Mouse (Mus musculus): ENCODE results near the gene Gpd1. TPM values are rescaled to one million over a fixed set of nuclear protein-coding genes. Genes with fewer than 3 reads are reported as not detected.

Gene Gpd1
- total and polyA plus RNA-seq, 2 experiments from 2014 or later, result 3.9 to 6.0 TPM

DNA sequence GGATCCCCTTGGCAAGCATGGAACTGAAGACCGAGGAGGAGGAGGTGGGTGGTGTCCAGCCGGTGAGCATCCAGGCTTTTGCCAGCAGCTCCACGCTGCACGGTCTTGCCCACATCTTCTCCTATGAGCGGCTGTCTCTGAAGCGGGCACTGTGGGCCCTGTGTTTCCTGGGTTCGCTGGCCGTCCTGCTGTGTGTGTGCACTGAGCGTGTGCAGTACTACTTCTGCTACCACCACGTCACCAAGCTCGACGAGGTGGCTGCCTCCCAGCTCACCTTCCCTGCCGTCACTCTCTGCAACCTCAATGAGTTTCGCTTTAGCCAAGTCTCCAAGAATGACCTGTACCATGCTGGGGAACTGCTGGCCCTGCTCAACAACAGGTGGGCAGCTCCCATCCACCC lies 45.5 kb upstream of the Gpd1 start:
- no peak for TF ChIP-seq CTCF (IDR thresholded peaks at IDR 0.05; ENCODE audit: low read depth)
- Histone ChIP-seq H3K27ac (ENCODE audit: low read depth, low read length) (no peak overlapping the region), H3K36me3 (ENCODE audit: insufficient read depth) (peaks cover 8% of the 10 kb centered on the region; the same call in 1 of the 2 replicates), H3K27me3 (ENCODE audit: insufficient read depth, low read length) (no peaks in the 10 kb centered on the region), H3K4me3 (ENCODE audit: low read depth, low read length) (peak overlapping the region; percentile 86; the same call in 1 of the 2 replicates), H3K4me2 (ENCODE audit: low read depth) (peak overlapping the region; percentile 74), H3K4me1 (ENCODE audit: insufficient read depth) (peaks cover 28% of the 10 kb centered on the region), H3K9me3 (ENCODE audit: low read length) (no peaks in the 10 kb centered on the region), H3K9ac (no peak overlapping the region)
- DNase-seq, result no peak
- ATAC-seq, result no peak
- 73% methylated on average over 14 of the region's 14 CpGs for WGBS

DNA sequence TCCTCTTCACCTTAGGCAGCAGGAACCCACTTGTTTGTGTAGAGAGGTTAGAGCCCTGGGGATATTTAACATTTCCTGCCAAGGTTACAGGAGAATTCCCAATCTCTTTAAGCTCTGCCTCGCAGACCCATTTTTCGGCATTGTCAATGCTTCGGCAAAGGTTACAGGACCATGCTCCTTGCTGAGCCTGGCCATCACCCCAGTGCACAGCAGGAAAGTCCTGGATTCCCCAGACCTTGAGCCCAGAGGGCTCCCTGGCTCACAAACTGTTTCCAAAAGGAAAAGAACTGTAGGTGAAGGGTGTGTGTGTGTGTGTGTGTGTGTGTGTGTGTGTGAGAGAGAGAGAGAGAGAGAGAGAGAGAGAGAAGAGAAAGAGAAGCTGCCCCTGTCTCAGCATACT lies 42.4 kb upstream of the Gpd1 start:
- WGBS, result 80% methylated on average over 3 of the region's 3 CpGs
- Histone ChIP-seq H3K9me3 (ENCODE audit: low read length) (no peaks in the 10 kb centered on the region), H3K4me1 (ENCODE audit: insufficient read depth) (peaks cover 29% of the 10 kb centered on the region), H3K27ac (ENCODE audit: low read depth, low read length) (no peak overlapping the region), H3K4me2 (ENCODE audit: low read depth) (peak overlapping the region; percentile 23; the same call in 1 of the 2 replicates), H3K36me3 (ENCODE audit: insufficient read depth) (peaks cover 11% of the 10 kb centered on the region; the same call in 1 of the 2 replicates), H3K4me3 (ENCODE audit: low read depth, low read length) (no peak overlapping the region), H3K27me3 (ENCODE audit: insufficient read depth, low read length) (no peaks in the 10 kb centered on the region), H3K9ac (no peak overlapping the region)
- DNase-seq, result no peak
- no peak for TF ChIP-seq CTCF (IDR thresholded peaks at IDR 0.05; ENCODE audit: low read depth)
- ATAC-seq, result no peak

DNA sequence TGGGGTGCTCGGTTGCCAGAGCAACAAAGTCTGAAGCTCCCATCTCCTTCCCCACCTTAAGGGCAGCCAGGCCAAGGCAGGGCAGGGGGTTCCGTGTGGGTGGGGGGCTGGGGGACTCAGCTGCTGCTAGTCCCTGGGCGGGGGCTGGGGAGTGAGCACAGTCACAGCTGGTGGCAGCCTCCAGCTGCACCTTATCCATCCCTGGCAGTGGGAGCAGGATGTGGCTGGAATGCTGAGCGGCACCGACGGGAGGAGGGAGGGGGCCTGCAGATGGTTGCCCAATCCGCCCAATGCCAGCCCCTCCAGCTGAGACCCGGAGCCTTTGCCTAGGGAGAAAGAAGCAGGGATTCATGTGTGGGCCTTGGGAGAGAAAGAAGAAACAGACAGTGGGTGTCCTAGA lies 40.2 kb upstream of the Gpd1 start:
- DNase-seq (peak; percentile 50), ATAC-seq (peak; percentile 82)
- Histone ChIP-seq H3K4me2 (ENCODE audit: low read depth) (0 out of 2 replicates have a peak overlapping the region, but pooled peaks have one; percentile 13), H3K4me3 (ENCODE audit: low read depth, low read length) (no peak overlapping the region), H3K9me3 (ENCODE audit: low read length) (no peaks in the 10 kb centered on the region), H3K4me1 (ENCODE audit: insufficient read depth) (peaks cover 24% of the 10 kb centered on the region), H3K9ac (no peak overlapping the region), H3K27ac (ENCODE audit: low read depth, low read length) (peak overlapping the region; percentile 69), H3K36me3 (ENCODE audit: insufficient read depth) (peaks cover 11% of the 10 kb centered on the region; the same call in 1 of the 2 replicates), H3K27me3 (ENCODE audit: insufficient read depth, low read length) (no peaks in the 10 kb centered on the region)
- WGBS, result 18% methylated on average over 8 of the region's 8 CpGs
- no peak for TF ChIP-seq CTCF (IDR thresholded peaks at IDR 0.05; ENCODE audit: low read depth)

DNA sequence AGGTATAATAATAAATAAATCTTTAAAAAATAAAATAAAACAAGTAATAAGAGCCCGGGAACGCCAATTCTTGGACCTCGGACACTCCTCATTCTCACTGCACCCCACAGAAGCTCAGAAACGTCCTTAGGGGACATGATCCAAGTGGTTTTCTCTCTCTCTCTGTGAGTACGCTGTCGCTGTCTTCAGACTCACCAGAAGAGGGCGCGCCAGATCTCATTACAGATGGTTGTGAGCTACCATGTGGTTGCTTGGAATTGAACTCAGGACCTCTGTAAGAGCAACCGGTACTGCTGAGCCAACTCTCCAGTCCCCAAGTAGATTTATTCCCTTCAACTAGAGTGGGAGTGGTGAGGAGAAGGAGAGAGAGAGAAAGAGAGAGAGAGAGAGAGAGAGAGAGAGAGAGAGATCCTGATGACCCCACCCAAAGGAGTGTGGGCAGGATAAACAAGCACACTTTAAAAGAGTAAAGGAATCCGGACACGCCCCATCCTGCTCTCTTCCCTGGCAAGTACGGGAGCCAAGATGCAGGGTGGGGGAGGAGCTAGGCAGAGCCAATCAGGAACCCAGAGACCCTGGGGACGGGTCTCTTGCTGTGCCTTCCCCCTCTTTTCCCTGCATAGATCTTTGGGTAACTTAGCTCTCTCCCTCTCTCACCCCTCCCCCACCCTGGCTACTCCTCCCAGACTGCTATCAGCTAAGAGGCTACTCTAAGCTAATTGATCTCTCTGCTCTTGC lies 39.1 kb upstream of the Gpd1 start:
- 12% methylated on average over 13 of the region's 13 CpGs for WGBS
- no peak for DNase-seq
- no peak overlapping the region for H3K4me3 ChIP-seq (ENCODE audit: low read depth, low read length)
- H3K9ac ChIP-seq, result no peak overlapping the region
- H3K27ac ChIP-seq (ENCODE audit: low read depth, low read length), result no peak overlapping the region
- peak; percentile 56 for TF ChIP-seq CTCF (IDR thresholded peaks at IDR 0.05; ENCODE audit: low read depth)
- peaks cover 24% of the 10 kb centered on the region for H3K4me1 ChIP-seq (ENCODE audit: insufficient read depth)
- peaks cover 8% of the 10 kb centered on the region; the same call in 1 of the 2 replicates for H3K36me3 ChIP-seq (ENCODE audit: insufficient read depth)
- H3K4me2 ChIP-seq (ENCODE audit: low read depth), result no peak overlapping the region
- no peak for ATAC-seq
- H3K9me3 ChIP-seq (ENCODE audit: low read length), result no peaks in the 10 kb centered on the region
- H3K27me3 ChIP-seq (ENCODE audit: insufficient read depth, low read length), result no peaks in the 10 kb centered on the region

DNA sequence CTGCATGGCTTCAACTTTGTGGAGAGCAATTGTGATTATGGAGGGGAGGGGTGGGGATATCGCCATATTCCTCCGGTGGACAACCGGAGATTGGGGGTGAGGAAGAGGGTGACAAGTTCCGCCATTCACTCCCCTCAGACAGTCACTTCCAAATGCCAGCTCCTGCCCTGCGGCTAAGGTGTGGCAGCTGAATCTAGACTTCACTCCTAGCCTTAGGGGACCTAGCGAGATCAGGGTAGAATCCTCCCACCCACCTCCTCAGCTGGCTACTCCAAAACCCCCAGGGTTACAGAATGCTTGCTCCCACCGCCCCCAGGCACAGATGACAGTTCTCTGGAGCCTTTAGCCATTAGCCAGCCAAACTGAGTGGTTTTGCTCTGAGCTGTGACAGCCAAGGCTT lies 38.3 kb upstream of the Gpd1 start:
- no peaks in the 10 kb centered on the region for H3K27me3 ChIP-seq (ENCODE audit: insufficient read depth, low read length)
- H3K4me3 ChIP-seq (ENCODE audit: low read depth, low read length), result no peak overlapping the region
- H3K9me3 ChIP-seq (ENCODE audit: low read length), result no peaks in the 10 kb centered on the region
- no peak overlapping the region for H3K27ac ChIP-seq (ENCODE audit: low read depth, low read length)
- 73% methylated on average over 7 of the region's 7 CpGs for WGBS
- DNase-seq, result no peak
- no peak for ATAC-seq
- H3K4me2 ChIP-seq (ENCODE audit: low read depth), result no peak overlapping the region
- peaks cover 8% of the 10 kb centered on the region; the same call in 1 of the 2 replicates for H3K36me3 ChIP-seq (ENCODE audit: insufficient read depth)
- peaks cover 24% of the 10 kb centered on the region for H3K4me1 ChIP-seq (ENCODE audit: insufficient read depth)
- TF ChIP-seq CTCF (IDR thresholded peaks at IDR 0.05; ENCODE audit: low read depth), result no peak
- H3K9ac ChIP-seq, result no peak overlapping the region

DNA sequence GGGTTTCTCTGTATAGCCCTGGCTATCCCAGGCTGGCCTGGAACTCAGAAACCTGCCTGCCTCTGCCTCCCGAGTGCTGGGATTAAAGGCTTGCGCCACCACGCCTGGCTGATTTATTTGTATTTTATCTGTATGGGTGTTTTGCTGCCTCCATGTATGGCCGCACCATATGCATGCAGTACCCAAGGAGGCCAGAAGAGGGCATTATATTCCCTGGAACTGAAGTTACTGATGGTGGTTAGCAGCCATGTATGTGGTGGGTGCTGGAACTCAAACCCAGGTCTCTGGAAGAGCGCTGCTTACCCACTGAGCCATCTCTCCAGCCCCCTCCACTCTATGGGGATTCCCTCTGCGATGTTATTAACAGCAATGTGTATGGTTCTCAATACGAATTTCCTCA lies 34.4 kb upstream of the Gpd1 start:
- H3K27me3 ChIP-seq (ENCODE audit: insufficient read depth, low read length), result no peaks in the 10 kb centered on the region
- TF ChIP-seq CTCF (IDR thresholded peaks at IDR 0.05; ENCODE audit: low read depth), result peak; percentile 51
- ATAC-seq (no peak), DNase-seq (no peak)
- WGBS, result 92% methylated on average over 7 of the region's 7 CpGs
- H3K4me3 ChIP-seq (ENCODE audit: low read depth, low read length), result no peak overlapping the region
- H3K4me2 ChIP-seq (ENCODE audit: low read depth), result no peak overlapping the region
- H3K36me3 ChIP-seq (ENCODE audit: insufficient read depth), result peaks cover 21% of the 10 kb centered on the region
- H3K4me1 ChIP-seq (ENCODE audit: insufficient read depth), result peaks cover 4% of the 10 kb centered on the region; the same call in 1 of the 2 replicates
- H3K9me3 ChIP-seq (ENCODE audit: low read length), result no peaks in the 10 kb centered on the region
- H3K27ac ChIP-seq (ENCODE audit: low read depth, low read length), result no peak overlapping the region
- no peak overlapping the region for H3K9ac ChIP-seq

DNA sequence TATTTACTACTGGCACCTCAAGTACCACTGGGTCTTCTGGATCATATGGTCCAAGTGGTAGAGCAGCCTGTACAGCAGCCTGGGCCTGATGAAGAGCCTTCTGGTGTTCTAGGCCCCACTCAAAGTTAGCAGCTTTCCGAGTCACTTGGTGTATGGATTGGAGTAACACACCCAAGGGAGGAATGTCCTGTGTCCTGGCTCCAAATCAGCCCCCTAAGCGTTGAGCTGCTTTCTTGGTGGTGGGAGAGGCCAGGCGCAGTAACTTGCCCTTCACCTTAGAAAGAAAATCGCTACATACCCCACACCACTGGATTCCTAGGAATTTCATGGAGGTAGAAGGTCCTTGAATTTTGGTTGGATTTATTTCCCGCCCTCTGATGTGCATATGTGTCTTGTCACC lies 33.2 kb upstream of the Gpd1 start:
- ATAC-seq, result no peak
- no peak for TF ChIP-seq CTCF (IDR thresholded peaks at IDR 0.05; ENCODE audit: low read depth)
- H3K4me3 ChIP-seq (ENCODE audit: low read depth, low read length), result no peak overlapping the region
- no peaks in the 10 kb centered on the region for H3K27me3 ChIP-seq (ENCODE audit: insufficient read depth, low read length)
- H3K27ac ChIP-seq (ENCODE audit: low read depth, low read length), result no peak overlapping the region
- no peaks in the 10 kb centered on the region for H3K4me1 ChIP-seq (ENCODE audit: insufficient read depth)
- H3K4me2 ChIP-seq (ENCODE audit: low read depth), result no peak overlapping the region
- no peaks in the 10 kb centered on the region for H3K9me3 ChIP-seq (ENCODE audit: low read length)
- WGBS, result 93% methylated on average over 5 of the region's 5 CpGs
- no peak for DNase-seq
- peaks cover 21% of the 10 kb centered on the region for H3K36me3 ChIP-seq (ENCODE audit: insufficient read depth)
- no peak overlapping the region for H3K9ac ChIP-seq
